Mouse (Mus musculus) midbrain, embryonic 15.5 days (tissue): ENCODE results near the gene H2-M10.1. TPM values are rescaled to one million over a fixed set of nuclear protein-coding genes. Genes with fewer than 3 reads are reported as not detected.
"Not testable (repeated sequence)": the region's sequence is repeated elsewhere in the genome, so short reads cannot be mapped to it uniquely, and the experiment has no call there.

ENCODE experiments used
- ATAC-seq: fragments of 200-750 bp; cut with Nextera tagmentation; replicated peaks from 2 replicates; pipeline ENCODE4 v1.8.0; 2017; ENCODE audit warnings: moderate TSS enrichment
- H3K27ac ChIP-seq: fragments of 300-500 bp; sonication (generic); 2 replicates; pipeline ENCODE4 v1.5.1; 2015; ENCODE audit warnings: mild to moderate bottlenecking, inconsistent platforms
- H3K27me3 ChIP-seq: fragments of 300-500 bp; sonication (generic); replicated peaks from 2 replicates; pipeline ENCODE4 v1.6.1; 2015; ENCODE audit warnings: inconsistent platforms
- H3K36me3 ChIP-seq: fragments of 300-500 bp; sonication (generic); replicated peaks from 2 replicates; pipeline ENCODE4 v1.6.1; 2015; ENCODE audit warnings: inconsistent platforms
- H3K4me1 ChIP-seq: fragments of 300-500 bp; sonication (generic); 2 replicates; pipeline ENCODE4 v1.6.1; 2015; ENCODE audit warnings: inconsistent platforms
- H3K4me2 ChIP-seq: fragments of 300-500 bp; sonication (generic); 2 replicates; pipeline ENCODE4 v1.6.1; 2015; ENCODE audit warnings: inconsistent platforms, mild to moderate bottlenecking, moderate library complexity
- H3K4me3 ChIP-seq: fragments of 300-500 bp; sonication (generic); 2 replicates; pipeline ENCODE4 v1.5.1; 2015; ENCODE audit warnings: mild to moderate bottlenecking, inconsistent platforms
- H3K9ac ChIP-seq: fragments of 300-500 bp; sonication (generic); 2 replicates; pipeline ENCODE4 v1.6.1; 2015; ENCODE audit warnings: mild to moderate bottlenecking, inconsistent platforms
- H3K9me3 ChIP-seq: fragments of 300-500 bp; sonication (generic); 2 replicates; pipeline ENCODE4 v1.6.1; 2016; ENCODE audit warnings: inconsistent platforms
- WGBS: fragments of 180-500 bp; shearing (Covaris S2); methylation state at CpG from one replicate; pipeline ENCODE4 v1.1.7; 2015; ENCODE audit warnings: mixed read lengths; 5-methylcytosine and 5-hydroxymethylcytosine counted together
- polyA plus RNA-seq: library from polyadenylated mRNA; unstranded; fragments of >200 nt; fragmentation: Nextera tagmentation; extraction: Ambion mirVana; gene quantifications from 2 replicates; pipeline ENCODE4 v1.2.1, GENCODE M21; 2015

H2-M10.1 gene
- not detected in 2 replicates for polyA plus RNA-seq

GRCm38 (mm10) chr17:36326055-36326454 is at the start of gene H2-M10.1:
Gene H2-M10.1, minus strand, starts transcription at chr17:36326155.
- no peak within 1 kb of the TSS for H3K27ac ChIP-seq
- H3K4me3 ChIP-seq, result no peak within 1 kb of the TSS
- H3K36me3 ChIP-seq, result no peaks in the 10 kb centered on the region
- H3K9me3 ChIP-seq, result no peaks in the 10 kb centered on the region
- H3K4me2 ChIP-seq, result no peak within 1 kb of the TSS
- H3K4me1 ChIP-seq, result no peaks in the 10 kb centered on the region
- no peak for ATAC-seq
- no peak within 1 kb of the TSS for H3K9ac ChIP-seq
- WGBS, result 86% methylated on average over 4 of the region's 4 CpGs
- no peaks in the 10 kb centered on the region for H3K27me3 ChIP-seq

GRCm38 (mm10) chr17:36368317-36368716 is 42.4 kb upstream of the H2-M10.1 start, which contains the start of gene H2-M10.3:
Gene H2-M10.3, minus strand, starts transcription at chr17:36368417.
- H3K4me2 ChIP-seq, H3K4me1 ChIP-seq, H3K27ac ChIP-seq, ATAC-seq, H3K36me3 ChIP-seq, H3K27me3 ChIP-seq, H3K9me3 ChIP-seq, H3K9ac ChIP-seq, H3K4me3 ChIP-seq: not testable (repeated sequence)
- WGBS, result 96% methylated on average over 2 of the region's 2 CpGs

- H3K4me2 ChIP-seq, ATAC-seq, H3K9ac ChIP-seq: not testable (repeated sequence)
These were observed 36.4 kb upstream of the H2-M10.1 start for GRCm38 (mm10) chr17:36362404-36362803.

GRCm38 (mm10) chr17:36357512-36357911 is 31.6 kb upstream of the H2-M10.1 start:
- not testable (repeated sequence) for ATAC-seq, H3K9ac ChIP-seq, H3K27ac ChIP-seq, H3K36me3 ChIP-seq, H3K4me2 ChIP-seq, H3K4me3 ChIP-seq, H3K27me3 ChIP-seq, H3K4me1 ChIP-seq, H3K9me3 ChIP-seq

More at GRCm38 (mm10) chr17:36362404-36362803, 36.4 kb upstream of the H2-M10.1 start:
- H3K27ac ChIP-seq, H3K36me3 ChIP-seq, H3K27me3 ChIP-seq, H3K4me1 ChIP-seq, H3K9me3 ChIP-seq, H3K4me3 ChIP-seq: not testable (repeated sequence)

GRCm38 (mm10) chr17:36355763-36356162 is 29.8 kb upstream of the H2-M10.1 start:
- Histone ChIP-seq H3K9me3 (no peaks in the 10 kb centered on the region), H3K4me2 (no peak overlapping the region), H3K27ac (no peak overlapping the region), H3K4me3 (no peak overlapping the region), H3K36me3 (no peaks in the 10 kb centered on the region), H3K27me3 (no peaks in the 10 kb centered on the region), H3K9ac (no peak overlapping the region), H3K4me1 (no peaks in the 10 kb centered on the region)
- WGBS, result 38% methylated on average over 3 of the region's 3 CpGs
- ATAC-seq, result 0 out of 2 replicates have a peak, but pooled peaks have one; percentile 50

- not testable (repeated sequence) for H3K9me3 ChIP-seq, H3K27ac ChIP-seq, H3K4me2 ChIP-seq, H3K27me3 ChIP-seq, H3K9ac ChIP-seq, H3K4me3 ChIP-seq, H3K36me3 ChIP-seq, H3K4me1 ChIP-seq
- peak; percentile 79 for ATAC-seq
These were observed 29.4 kb upstream of the H2-M10.1 start for GRCm38 (mm10) chr17:36355343-36355742.

GRCm38 (mm10) chr17:36315689-36316253 is 10.2 kb downstream of the H2-M10.1 start:
- Histone ChIP-seq H3K9ac (peak overlapping the region; percentile 75), H3K4me3 (peak overlapping the region; percentile 67), H3K9me3 (no peaks in the 10 kb centered on the region), H3K27me3 (no peaks in the 10 kb centered on the region), H3K27ac (peak overlapping the region; percentile 97), H3K36me3 (no peaks in the 10 kb centered on the region), H3K4me1 (peaks cover 6% of the 10 kb centered on the region), H3K4me2 (peak overlapping the region; percentile 72)
- ATAC-seq, result peak; percentile 53
- WGBS, result 25% methylated on average over 5 of the region's 5 CpGs

GRCm38 (mm10) chr17:36315041-36315688 is 10.8 kb downstream of the H2-M10.1 start:
- Histone ChIP-seq H3K4me2 (peak overlapping the region; percentile 72), H3K36me3 (no peaks in the 10 kb centered on the region), H3K4me3 (peak overlapping the region; percentile 67), H3K9me3 (no peaks in the 10 kb centered on the region), H3K4me1 (peaks cover 6% of the 10 kb centered on the region), H3K9ac (peak overlapping the region; percentile 75), H3K27me3 (no peaks in the 10 kb centered on the region), H3K27ac (peak overlapping the region; percentile 97)
- 0% methylated on average over 19 of the region's 19 CpGs for WGBS
- ATAC-seq, result peak; percentile 95

GRCm38 (mm10) chr17:36314511-36314910 is 11.4 kb downstream of the H2-M10.1 start:
- WGBS, result 1% methylated on average over 9 of the region's 9 CpGs
- peak; percentile 77 for ATAC-seq
- H3K27me3 ChIP-seq, result no peaks in the 10 kb centered on the region

GRCm38 (mm10) chr17:36309293-36309692 is 16.7 kb downstream of the H2-M10.1 start:
- H3K27me3 ChIP-seq, result no peaks in the 10 kb centered on the region
- peak overlapping the region; percentile 29; the same call in 1 of the 2 replicates for H3K4me2 ChIP-seq
- no peaks in the 10 kb centered on the region for H3K36me3 ChIP-seq
- H3K9me3 ChIP-seq, result no peaks in the 10 kb centered on the region
- ATAC-seq, result peak; percentile 66; the same call in 1 of the 2 replicates
- H3K27ac ChIP-seq, result no peak overlapping the region
- H3K9ac ChIP-seq, result no peak overlapping the region
- WGBS, result 44% methylated on average over 1 of the region's 1 CpGs
- no peaks in the 10 kb centered on the region for H3K4me1 ChIP-seq
- no peak overlapping the region for H3K4me3 ChIP-seq

More at GRCm38 (mm10) chr17:36314511-36314910, 11.4 kb downstream of the H2-M10.1 start:
- Histone ChIP-seq H3K4me1 (peaks cover 6% of the 10 kb centered on the region), H3K4me2 (peak overlapping the region; percentile 72), H3K9ac (peak overlapping the region; percentile 75), H3K36me3 (no peaks in the 10 kb centered on the region), H3K9me3 (no peaks in the 10 kb centered on the region), H3K27ac (peak overlapping the region; percentile 97), H3K4me3 (peak overlapping the region; percentile 67)

GRCm38 (mm10) chr17:36308855-36309254 is 17.1 kb downstream of the H2-M10.1 start:
- peak; percentile 84 for ATAC-seq
- not testable (repeated sequence) for H3K4me1 ChIP-seq, H3K9me3 ChIP-seq, H3K27me3 ChIP-seq, H3K27ac ChIP-seq, H3K36me3 ChIP-seq, H3K4me3 ChIP-seq
- H3K9ac ChIP-seq, result 0 out of 2 replicates have a peak overlapping the region, but pooled peaks have one; percentile 14
- 7% methylated on average over 3 of the region's 3 CpGs for WGBS
- peak overlapping the region; percentile 29; the same call in 1 of the 2 replicates for H3K4me2 ChIP-seq

GRCm38 (mm10) chr17:36286390-36286789 is 39.6 kb downstream of the H2-M10.1 start, which contains the start of gene H2-M10.2:
Gene H2-M10.2, minus strand, starts transcription at chr17:36286490.
- Histone ChIP-seq H3K4me2 (no peak within 1 kb of the TSS), H3K27ac (no peak within 1 kb of the TSS), H3K4me3 (no peak within 1 kb of the TSS), H3K9me3 (no peaks in the 10 kb centered on the region), H3K4me1 (no peaks in the 10 kb centered on the region), H3K27me3 (no peaks in the 10 kb centered on the region), H3K36me3 (peaks cover 6% of the 10 kb centered on the region; the same call in 1 of the 2 replicates), H3K9ac (no peak within 1 kb of the TSS)
- no peak for ATAC-seq
- WGBS, result 97% methylated on average over 2 of the region's 2 CpGs
